ENCODE assay signal across 8 mouse cellular contexts in the genomic region with DNA sequence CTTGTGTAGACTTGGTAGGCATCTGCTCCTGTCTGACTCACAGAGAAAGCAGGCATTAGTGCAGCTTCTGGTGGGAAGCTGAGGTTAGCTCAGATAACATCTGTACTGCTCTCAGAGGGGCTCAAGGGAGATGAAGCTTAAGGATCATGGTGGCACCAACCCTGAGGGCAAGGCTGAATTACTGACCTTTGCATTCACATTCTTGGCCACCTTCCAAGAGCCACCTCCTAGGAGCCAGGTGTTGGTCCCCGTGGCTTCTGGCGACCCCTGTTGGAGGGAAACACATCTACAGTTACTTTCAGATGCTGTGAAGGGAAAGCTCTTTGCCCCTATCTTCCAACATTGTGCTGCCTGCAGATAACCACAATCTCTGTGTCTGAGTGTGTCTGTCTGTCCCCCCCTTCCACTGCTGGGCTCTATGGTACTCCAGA. TPM values are rescaled to one million over a fixed set of nuclear protein-coding genes. Genes with fewer than 3 reads are reported as not detected.
A peak's percentile ranks its signal among the peaks of the same experiment; 100 is the strongest.
DNase-seq lines count a peak whose midpoint lies in the region; ATAC-seq and TF ChIP-seq lines count a peak whose summit lies in the region.
"Had no signal": no experiment of that assay in that cellular context is flagged by ENCODE, and none has a peak within 500 bp of the region (broad histone marks: within the 10 kb centered on the region; RNA-seq: fewer than 3 reads in every experiment).

No protein-coding gene starts in this region.

- no peaks in the 10 kb centered on the region for H3K4me1 ChIP-seq in thymus, adult 2 months (replicated peaks; ENCODE audit: control insufficient read depth, insufficient read depth, low read length)
- peaks cover 41% of the 10 kb centered on the region for H3K4me1 ChIP-seq in limb, embryonic 10.5 days

- H3K9me3 ChIP-seq in limb, embryonic 10.5 days (replicated peaks) = no peaks in the 10 kb centered on the region
- H3K9me3 ChIP-seq: limb, embryonic 15.5 days had no signal

- H3K36me3 ChIP-seq in thymus, adult 2 months (ENCODE audit: control insufficient read depth, insufficient read depth, low read length) = no peaks in the 10 kb centered on the region
- H3K36me3 ChIP-seq in limb, embryonic 10.5 days = no peaks in the 10 kb centered on the region
- H3K36me3 ChIP-seq: limb, embryonic 15.5 days had no signal

- TF ChIP-seq POLR2A in thymus, adult 2 months (IDR thresholded peaks at IDR 0.05; ENCODE audit: control insufficient read depth, extremely low read depth, insufficient read depth, low read length, poor library complexity) = no peak

- DNase-seq in thymus, adult 2 months = peak; percentile 56
- no peak for DNase-seq in thymus, adult 18-20 months
- DNase-seq in adrenal gland, adult 2 months = peak; percentile 83
- peak; percentile 75 for DNase-seq in limb, embryonic 10.5 days (ENCODE audit: low spot score)
- DNase-seq in layer of hippocampus, postnatal 25 days (ENCODE audit: extremely low spot score in 1 of 2, low spot score in 1 of 2) = no peak

- peak; percentile 67; the same call in 1 of the 2 replicates for TF ChIP-seq CTCF in thymus, adult 2 months (IDR thresholded peaks at IDR 0.05; ENCODE audit: borderline replicate concordance, control insufficient read depth, extremely low read depth, insufficient read depth, low read length, poor library complexity)

- H3K27me3 ChIP-seq in thymus, adult 2 months (ENCODE audit: control insufficient read depth, insufficient read depth, low read length) = no peaks in the 10 kb centered on the region
- no peaks in the 10 kb centered on the region for H3K27me3 ChIP-seq in limb, embryonic 10.5 days (ENCODE audit: low read depth, poor library complexity, severe bottlenecking)
- H3K27me3 ChIP-seq: limb, embryonic 15.5 days had no signal

- no peak overlapping the region for H3K4me3 ChIP-seq in thymus, adult 2 months (ENCODE audit: control insufficient read depth, insufficient read depth, low read length)
- no peak overlapping the region; the same call in 1 of the 2 replicates for H3K4me3 ChIP-seq in limb, embryonic 10.5 days
- H3K4me3 ChIP-seq: limb, embryonic 15.5 days had no signal

- 0% methylated on average over 2 of the region's 2 CpGs for WGBS in thymus, adult 2 months
- WGBS in limb, embryonic 10.5 days = 0% methylated on average over 2 of the region's 2 CpGs

- ATAC-seq in erythroid progenitor cell, adult 5-6 weeks (replicated peaks; ENCODE audit: low FRiP score, poor library complexity, severe bottlenecking) = peak; percentile 57; the same call in 1 of the 2 replicates
- peak; percentile 75 for ATAC-seq in monocyte, adult 5-6 weeks (replicated peaks; ENCODE audit: insufficient number of reproducible peaks, low FRiP score, low TSS enrichment, poor library complexity, severe bottlenecking)

- no peak overlapping the region for H3K27ac ChIP-seq in thymus, adult 2 months (ENCODE audit: control insufficient read depth, insufficient read depth, low read length)
- peak overlapping the region; percentile 80; the same call in 1 of the 2 replicates for H3K27ac ChIP-seq in limb, embryonic 10.5 days
- H3K27ac ChIP-seq: limb, embryonic 15.5 days had no signal

RNA-seq across cellular contexts. Expression of a gene that starts 4.2 kb away (rescaled TPM):
- polyA plus RNA-seq in thymus, adult 2 months (2012; rRNA removed) = 75.3 and 91.6 TPM in 2 replicates
- 100 to 1,000 TPM; 372 to 462 TPM for total RNA-seq in adrenal gland, adult 2 months (2021)
- polyA plus RNA-seq in adrenal gland, adult 2 months (2012; rRNA removed) = 471 and 632 TPM in 2 replicates
- total RNA-seq in erythroid progenitor cell, adult 5-6 weeks (2015; ENCODE audit: low replicate concordance) = 1.1 and 10.9 TPM in 2 replicates
- total RNA-seq in erythroid progenitor cell, adult 5-6 weeks (2017; ENCODE audit: low replicate concordance) = 0.23 and 13.1 TPM in 2 replicates
- polyA plus RNA-seq in limb, embryonic 10.5 days (2016; fragmentation: Nextera tagmentation; extraction: Ambion mirVana) = 8.4 and 8.9 TPM in 2 replicates
- total RNA-seq in monocyte, adult 5-6 weeks (2017) = 19.5 to 19.9 TPM (median 19.7 TPM) in 3 replicates
- total RNA-seq in layer of hippocampus, postnatal 25 days (2021) = 1 to 10 TPM; 7.0 to 7.8 TPM

RNA-seq across cellular contexts. Expression of a gene that starts 10.0 kb away (rescaled TPM):
- polyA plus RNA-seq in thymus, adult 2 months (2012; rRNA removed) = 0.56 and 1.2 TPM in 2 replicates
- not detected for total RNA-seq in adrenal gland, adult 2 months (2021)
- polyA plus RNA-seq in adrenal gland, adult 2 months (2012; rRNA removed) = not detected in 2 replicates
- not detected in 2 replicates for total RNA-seq in erythroid progenitor cell, adult 5-6 weeks (2015; ENCODE audit: low replicate concordance)
- total RNA-seq in erythroid progenitor cell, adult 5-6 weeks (2017; ENCODE audit: low replicate concordance) = not detected in 2 replicates
- 0.54 and 0.91 TPM in 2 replicates for polyA plus RNA-seq in limb, embryonic 10.5 days (2016; fragmentation: Nextera tagmentation; extraction: Ambion mirVana)
- total RNA-seq in monocyte, adult 5-6 weeks (2017) = not detected in 3 replicates
- total RNA-seq in layer of hippocampus, postnatal 25 days (2021) = not detected

RNA-seq across cellular contexts. Expression of a gene that starts 33.2 kb away (rescaled TPM):
- polyA plus RNA-seq in thymus, adult 2 months (2012; rRNA removed) = 13.4 and 20.6 TPM in 2 replicates
- not detected for total RNA-seq in adrenal gland, adult 2 months (2021)
- 1.8 TPM in 1 of 2 replicates, not detected in the other for polyA plus RNA-seq in adrenal gland, adult 2 months (2012; rRNA removed)
- not detected in 2 replicates for total RNA-seq in erythroid progenitor cell, adult 5-6 weeks (2015; ENCODE audit: low replicate concordance)
- not detected in 2 replicates for total RNA-seq in erythroid progenitor cell, adult 5-6 weeks (2017; ENCODE audit: low replicate concordance)
- not detected in 2 replicates for polyA plus RNA-seq in limb, embryonic 10.5 days (2016; fragmentation: Nextera tagmentation; extraction: Ambion mirVana)
- total RNA-seq in monocyte, adult 5-6 weeks (2017) = not detected in 3 replicates
- total RNA-seq in layer of hippocampus, postnatal 25 days (2021) = not detected

Comparison
In these comparisons a context has a peak if more than half of its experiments do, and no peak if none do; other contexts are left out.
1. DNase-seq: peak in thymus, adult 2 months (single experiment), adrenal gland, adult 2 months (single experiment) and limb, embryonic 10.5 days (single experiment); none in thymus, adult 18-20 months (0 of 2) and layer of hippocampus, postnatal 25 days (0 of 2).
2. RNA of a gene that starts 4.2 kb away (total RNA-seq): 372 to 462 TPM in adrenal gland, adult 2 months; 19.5 to 19.9 TPM in monocyte, adult 5-6 weeks, 0.23 to 13.1 TPM in erythroid progenitor cell, adult 5-6 weeks and 7.0 to 7.8 TPM in layer of hippocampus, postnatal 25 days; every median in the first group is over 10 times any median in the second.